Mouse (Mus musculus) ES-E14 (cell line): Measurements from ENCODE around the gene Gm10309.

Experiments
- MAFK ChIP-seq: IDR thresholded peaks from 2 replicates; pipeline ENCODE4 v1.6.1; 2014; ENCODE audit warnings: mild to moderate bottlenecking, low read depth, low read length, inconsistent platforms; ENCODE audit not compliant: insufficient read depth
- ZNF384 ChIP-seq: IDR thresholded peaks from 2 replicates; pipeline ENCODE4 v1.6.1; 2012; ENCODE audit warnings: low read depth, low read length, inconsistent platforms

DNA sequence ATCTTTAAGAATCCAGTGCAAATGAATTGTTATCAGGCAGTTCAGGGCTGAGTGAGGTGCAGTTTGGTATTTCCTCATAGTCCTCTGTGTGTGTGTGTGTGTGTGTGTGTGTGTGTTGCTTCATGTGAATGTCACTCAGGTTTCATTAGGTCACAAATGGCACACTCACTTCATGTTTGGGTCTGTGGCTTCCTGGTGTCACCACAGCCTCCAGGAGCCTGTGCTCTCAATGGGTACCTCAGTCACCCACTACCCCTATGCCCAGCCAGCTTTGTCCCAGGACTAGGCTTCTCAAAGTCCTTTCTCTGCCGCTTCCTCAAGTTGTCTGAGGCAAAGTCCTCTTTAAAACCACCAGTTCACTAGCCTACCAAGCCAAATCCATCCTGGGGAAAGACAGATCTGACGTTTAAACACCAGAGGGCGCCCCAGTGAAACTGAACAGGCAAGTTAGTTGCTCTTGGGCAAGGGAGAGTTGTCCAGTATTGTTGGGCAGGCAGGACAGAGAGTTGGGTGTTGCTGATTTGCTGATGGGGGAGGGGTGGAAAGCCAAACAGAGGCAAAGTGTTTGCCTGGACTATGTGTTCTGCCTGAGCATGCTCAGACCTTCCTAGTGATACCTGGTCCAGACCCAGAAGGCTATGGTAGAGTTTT lies 20.8 kb downstream of the Gm10309 start:
- TF ChIP-seq ZNF384 (no peak), MAFK (no peak)
